Mouse (Mus musculus): ENCODE data around the gene Trim67.

Trim67 gene

GRCm38 (mm10) chr8:124795781-124796488 lies 3.0 kb downstream of the Trim67 start:
- DNase-seq, result no peak

- DNase-seq, result no peak
These were observed 7.7 kb downstream of the Trim67 start for GRCm38 (mm10) chr8:124800542-124800941.

GRCm38 (mm10) chr8:124803824-124804702 lies 11.2 kb downstream of the Trim67 start:
- DNase-seq, result no peak

- DNase-seq, result no peak
These were observed 13.1 kb downstream of the Trim67 start for GRCm38 (mm10) chr8:124805990-124806389.

GRCm38 (mm10) chr8:124809419-124809818 lies 16.5 kb downstream of the Trim67 start:
- no peak for DNase-seq

GRCm38 (mm10) chr8:124810056-124810610 lies 17.2 kb downstream of the Trim67 start:
- peak; percentile 48 to 58 for DNase-seq

GRCm38 (mm10) chr8:124810689-124811394 lies 17.9 kb downstream of the Trim67 start:
- DNase-seq, result peak; percentile 66 to 72

- no peak for DNase-seq
These were observed 20.4 kb downstream of the Trim67 start for GRCm38 (mm10) chr8:124813326-124813725.

- DNase-seq, result peak; percentile 47 to 59
These were observed 23.0 kb downstream of the Trim67 start for GRCm38 (mm10) chr8:124815870-124816269.

- DNase-seq, result no peak
These were observed 24.0 kb downstream of the Trim67 start for GRCm38 (mm10) chr8:124816866-124817265.

GRCm38 (mm10) chr8:124817361-124817760 lies 24.5 kb downstream of the Trim67 start:
- peak in 1 of 2 experiments; percentile 42 for DNase-seq

- DNase-seq, result no peak
These were observed 26.8 kb downstream of the Trim67 start for GRCm38 (mm10) chr8:124819612-124820115.

- no peak for DNase-seq
These were observed 27.2 kb downstream of the Trim67 start for GRCm38 (mm10) chr8:124820125-124820524.

- DNase-seq, result no peak
These were observed 30.6 kb downstream of the Trim67 start for GRCm38 (mm10) chr8:124823497-124823896.

- DNase-seq, result peak; percentile 38
These were observed 33.8 kb downstream of the Trim67 start for GRCm38 (mm10) chr8:124826658-124827057.

GRCm38 (mm10) chr8:124827387-124827786 lies 34.5 kb downstream of the Trim67 start:
- DNase-seq, result peak; percentile 85 to 86

GRCm38 (mm10) chr8:124828561-124829240 lies 35.8 kb downstream of the Trim67 start:
- peak; percentile 52 to 61 for DNase-seq

GRCm38 (mm10) chr8:124830050-124830449 lies 37.2 kb downstream of the Trim67 start:
- DNase-seq, result no peak

GRCm38 (mm10) chr8:124831531-124831930 lies 38.6 kb downstream of the Trim67 start:
- DNase-seq, result no peak

GRCm38 (mm10) chr8:124831941-124832340 lies 39.0 kb downstream of the Trim67 start:
- DNase-seq, result no peak

GRCm38 (mm10) chr8:124833430-124834205 lies 40.7 kb downstream of the Trim67 start:
- DNase-seq, result no peak
